Mouse (Mus musculus) embryonic stem cell, embryonic (primary cell): ENCODE results near the gene Mea1.

ENCODE experiments used
- CTCF ChIA-PET, 4 experiments: fragments of 300-600 bp in 2 of 4; fragments of 350-600 bp in 2 of 4; sonication (Branson Sonifier 250); formaldehyde crosslinking; loops; one replicate each; lab custom pipeline; 2022; ENCODE audit warnings: inconsistent platforms in 2 of 4; lab: Charles Lee
- POLR2A ChIA-PET, 4 experiments: fragments of 300-600 bp in 2 of 4; fragments of 350-600 bp in 2 of 4; sonication (Branson Sonifier 250); formaldehyde crosslinking; loops; one replicate each; lab custom pipeline; 2022; ENCODE audit warnings: antibody characterized with exemption in 4 of 4, inconsistent platforms in 1 of 4; lab: Charles Lee

The Mea1 gene

DNA sequence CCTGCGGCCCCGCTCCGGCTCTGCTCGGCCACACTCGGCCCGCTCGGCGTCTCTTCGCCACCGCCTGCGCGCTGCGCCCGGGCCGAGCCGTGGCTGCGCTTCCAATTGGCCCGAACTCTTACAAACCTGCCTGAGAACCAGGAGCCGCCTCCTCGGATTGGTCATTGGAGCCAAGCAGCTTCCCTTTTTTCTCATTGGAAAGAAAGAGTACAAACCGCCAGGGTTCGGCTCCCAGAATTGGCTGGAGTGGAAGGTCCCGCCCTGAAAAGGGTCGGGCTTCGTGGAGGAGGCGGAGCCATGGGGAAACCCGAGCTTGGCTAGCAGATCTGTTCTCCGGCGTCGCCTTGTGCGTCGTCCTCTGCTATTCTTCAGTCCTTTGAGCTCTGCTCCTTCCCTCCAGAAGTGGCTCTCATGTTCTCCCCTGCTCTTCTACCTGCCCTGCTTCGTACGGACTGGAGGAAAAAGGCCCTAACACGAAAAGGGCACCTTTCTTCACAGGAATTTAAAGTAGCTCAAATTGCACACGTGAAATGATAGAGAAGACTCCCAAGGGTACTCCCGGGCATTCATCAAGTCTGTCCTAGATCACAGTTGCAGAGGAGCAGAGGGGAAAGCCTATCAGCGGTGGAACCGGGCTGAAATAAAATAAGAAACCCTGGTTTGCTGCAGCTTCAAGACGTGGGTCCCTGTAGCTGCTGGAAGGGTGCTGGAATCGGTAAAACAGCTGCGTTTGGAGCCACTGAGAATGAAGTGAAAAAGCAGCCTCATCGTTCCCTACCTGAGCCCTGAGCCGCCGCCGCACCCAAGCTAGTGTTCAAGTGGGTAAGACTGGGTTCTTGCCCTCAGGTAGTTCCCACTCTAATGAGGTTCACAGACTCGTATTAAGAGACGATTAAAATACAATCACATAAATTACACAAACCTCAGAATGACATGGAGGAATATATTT lies 26.6 kb downstream of the Mea1 start, which contains the start of gene Ppp2r5d:
TSS of gene Ppp2r5d (minus strand) at position 225 of the 949 bp plus-strand sequence.
- CTCF ChIA-PET: interaction anchor here in 3 of 4 experiments (0.5 to 2.6 kb wide), 29 partner anchors 8 to 1148 kb away, joined by 3 to 40 read pairs (median 3); partner anchors contain the start of genes Cul9 (in 1 of the 3), Dnph1 (in 1 of the 3), Mea1 (in 1 of the 3) and Ptk7 (in 1 of the 3)
- POLR2A ChIA-PET: interaction anchor here (0.5 to 18.7 kb wide), 119 partner anchors 8 to 1198 kb away, joined by 3 to 197 read pairs (median 4); partner anchors contain the start of genes Klhdc3 (in 3 of the 4), 2310039H08Rik (in 2 of the 4), Cnpy3 (in 2 of the 4) and Gnmt (in 2 of the 4)

DNA sequence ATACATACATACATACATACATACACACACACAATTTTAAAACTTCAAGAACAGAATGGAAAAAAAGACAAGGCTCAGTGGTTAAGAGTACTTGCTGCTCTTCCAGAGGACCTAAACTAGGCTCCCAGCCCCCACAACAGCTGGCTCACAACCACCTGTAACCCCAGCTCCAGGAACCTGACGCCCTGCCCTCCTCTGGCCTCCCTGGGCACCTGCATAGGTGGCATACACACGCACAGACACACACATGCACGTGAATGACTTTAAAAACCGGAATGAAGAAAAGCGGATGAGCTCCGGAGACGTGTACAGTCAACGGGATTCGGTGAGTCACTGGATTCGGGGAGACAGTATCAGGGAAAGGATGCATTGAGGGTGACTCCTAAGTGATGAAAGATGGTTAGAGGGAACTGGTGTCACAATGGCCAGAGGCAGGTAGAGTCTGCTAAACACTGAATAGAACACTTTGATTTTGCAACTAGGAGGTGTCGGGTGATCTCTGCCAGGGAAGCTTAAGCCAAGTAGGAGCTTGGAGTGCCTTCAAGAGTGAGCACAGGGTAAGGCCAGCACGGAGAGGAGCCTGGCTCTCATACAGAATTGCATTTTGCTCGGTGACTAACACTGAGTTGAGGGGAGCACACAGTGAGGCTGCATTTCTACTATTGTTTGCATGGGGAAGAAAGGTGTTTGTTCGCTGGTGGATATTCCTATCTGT lies 27.9 kb downstream of the Mea1 start:
- ChIA-PET POLR2A (interaction anchor here in 3 of 4 experiments (0.5 to 18.7 kb wide), 16 partner anchors 8 to 141 kb away, joined by 3 to 197 read pairs (median 6); partner anchors contain the start of genes 2310039H08Rik (in 1 of the 3), Klhdc3 (in 1 of the 3), Mea1 (in 1 of the 3) and Ptk7 (in 1 of the 3)), CTCF (interaction anchor here in 2 of 4 experiments (0.6 to 2.6 kb wide), 3 partner anchors 9 to 1063 kb away, joined by 3 to 40 read pairs (median 10); no protein-coding TSS in a partner anchor)

DNA sequence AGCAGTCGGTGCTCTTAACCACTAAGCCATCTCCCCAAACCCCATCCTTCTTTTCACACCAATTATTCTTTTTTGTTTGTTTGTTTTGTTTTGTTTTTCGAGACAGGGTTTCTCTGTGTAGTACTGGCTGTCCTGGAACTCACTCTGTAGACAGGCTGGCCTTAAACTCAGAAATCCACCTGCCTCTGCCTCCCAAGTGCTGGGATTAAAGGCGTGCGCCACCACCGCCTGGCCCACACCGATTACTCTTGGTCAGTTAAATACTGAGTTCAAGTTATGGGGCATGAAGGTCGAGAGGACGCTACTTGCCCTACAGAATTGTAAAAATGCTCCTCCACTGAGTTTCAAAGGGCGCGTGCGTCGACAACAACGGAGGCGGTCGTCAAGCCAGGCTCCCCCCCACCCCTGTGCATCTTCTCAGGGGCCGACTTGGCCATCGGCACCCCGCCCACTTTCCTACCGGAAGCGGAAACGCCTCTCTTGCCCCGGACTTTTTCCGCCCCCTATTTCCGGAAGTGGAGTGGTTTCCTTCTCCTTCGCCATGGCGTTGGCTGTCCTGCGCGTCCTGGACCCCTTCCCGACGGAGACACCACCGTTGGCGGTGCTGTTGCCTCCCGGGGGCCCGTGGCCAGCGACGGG lies 32.5 kb downstream of the Mea1 start, which contains the start of gene Pex6:
TSS of gene Pex6 (plus strand) at position 505 of the 639 bp plus-strand sequence.
- CTCF ChIA-PET: interaction anchor here in 2 of 4 experiments (0.6 to 1.0 kb wide), 4 partner anchors 14 to 74 kb away, joined by 3 to 4 read pairs (median 3); no protein-coding TSS in a partner anchor
- POLR2A ChIA-PET: interaction anchor here in 3 of 4 experiments (0.7 to 1.3 kb wide), 3 partner anchors 42 to 179 kb away, joined by 3 to 5 read pairs (median 4); partner anchors contain the start of gene Tbcc (in 2 of the 3)

DNA sequence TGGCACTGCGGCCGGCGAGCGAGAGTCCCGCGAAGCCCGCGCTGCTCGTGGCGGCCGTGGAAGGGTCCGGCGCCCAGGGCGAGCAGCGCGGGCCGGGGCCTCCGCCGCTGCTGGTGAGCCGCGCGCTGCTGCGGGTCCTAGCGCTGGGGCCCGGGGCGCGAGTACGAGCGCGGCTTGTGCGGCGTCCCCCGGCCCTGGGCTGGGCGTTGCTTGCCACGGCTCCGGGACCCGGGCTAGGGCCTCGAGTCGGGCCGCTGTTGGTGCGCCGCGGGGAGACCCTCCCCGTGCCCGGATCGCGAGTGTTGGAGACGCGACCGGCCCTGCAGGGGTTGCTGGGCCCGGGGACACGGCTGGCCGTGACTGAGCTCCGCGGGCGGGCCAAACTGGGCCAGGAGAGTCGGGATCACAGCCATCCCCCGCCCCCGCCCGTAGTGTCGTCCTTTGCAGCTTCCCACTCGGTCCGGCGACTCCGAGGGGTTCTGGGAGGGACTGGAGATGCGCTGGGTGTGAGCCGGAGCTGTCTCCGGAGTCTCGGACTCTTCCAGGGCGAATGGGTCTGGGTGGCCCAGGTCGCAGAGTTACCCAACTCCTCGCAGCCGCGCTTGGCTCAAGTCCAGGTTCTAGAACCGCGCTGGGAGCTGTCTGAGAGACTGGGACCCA lies 33.1 kb downstream of the Mea1 start:
- ChIA-PET POLR2A (interaction anchor here (0.6 to 1.3 kb wide), 15 partner anchors 10 to 179 kb away, joined by 3 to 7 read pairs (median 3); partner anchors contain the start of genes Cnpy3 (in 1 of the 4), Mea1 (in 1 of the 4), Ptcra (in 1 of the 4) and Rrp36 (in 1 of the 4)), CTCF (interaction anchor here in 2 of 4 experiments (0.5 to 1.6 kb wide), 7 partner anchors 10 to 197 kb away, joined by 3 to 4 read pairs (median 3); partner anchors contain the start of gene Tbcc (in 1 of the 2))

DNA sequence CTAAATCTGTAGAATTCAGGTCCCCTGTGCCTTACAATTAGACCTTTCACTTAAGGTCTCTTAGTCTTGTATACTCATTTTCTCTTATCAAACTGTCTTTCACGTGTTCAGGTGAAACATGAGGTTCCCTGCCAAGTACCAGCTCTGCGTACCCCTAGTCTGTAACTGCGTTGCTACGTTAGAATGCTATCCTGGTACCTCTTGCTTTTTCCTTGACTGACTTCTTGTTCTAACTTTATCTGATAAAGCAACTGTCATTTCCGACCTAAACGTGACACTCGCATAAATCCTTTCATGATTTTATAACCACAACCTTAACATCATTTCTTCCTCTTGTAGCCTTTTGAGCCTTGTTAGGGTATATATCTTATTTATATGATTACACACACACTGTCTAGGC lies 33.8 kb downstream of the Mea1 start:
- ChIA-PET POLR2A (interaction anchor here (0.6 to 1.3 kb wide), 14 partner anchors 9 to 178 kb away, joined by 3 to 7 read pairs (median 4); partner anchors contain the start of genes Cnpy3 (in 1 of the 4), Mea1 (in 1 of the 4), Ptcra (in 1 of the 4) and Rrp36 (in 1 of the 4)), CTCF (interaction anchor here in 2 of 4 experiments (0.5 to 1.6 kb wide), 6 partner anchors 9 to 196 kb away, joined by 3 to 4 read pairs (median 3); partner anchors contain the start of gene Tbcc (in 1 of the 2))

DNA sequence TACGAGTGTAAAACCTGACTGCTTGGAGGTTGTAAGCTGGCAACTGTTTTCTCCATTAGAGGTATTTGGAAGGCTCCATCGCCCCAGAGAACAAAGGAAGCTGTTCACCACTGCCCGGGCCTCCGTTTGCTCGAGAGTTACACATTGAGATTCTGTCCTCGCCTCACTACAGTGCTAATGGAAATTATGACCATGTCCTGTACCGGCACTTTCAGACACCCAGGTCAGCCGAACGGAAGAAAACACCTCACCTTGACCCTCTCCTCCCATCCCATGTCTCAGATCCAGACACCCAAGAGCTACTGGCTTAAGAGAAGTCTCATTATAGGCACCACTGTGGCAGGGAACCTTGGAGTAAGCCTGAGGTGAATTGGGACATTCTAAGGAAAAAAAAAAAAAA lies 35.3 kb downstream of the Mea1 start:
- CTCF ChIA-PET: interaction anchor here (0.6 to 4.9 kb wide), 15 partner anchors 8 to 388 kb away, joined by 3 to 40 read pairs (median 5); partner anchors contain the start of gene Ppp2r5d (in 1 of the 4)
- POLR2A ChIA-PET: interaction anchor here in 3 of 4 experiments (0.7 to 4.1 kb wide), 14 partner anchors 9 to 113 kb away, joined by 3 to 24 read pairs (median 4); partner anchors contain the start of genes Ppp2r5d (in 2 of the 3), Cul7 (in 1 of the 3) and Klhdc3 (in 1 of the 3)

DNA sequence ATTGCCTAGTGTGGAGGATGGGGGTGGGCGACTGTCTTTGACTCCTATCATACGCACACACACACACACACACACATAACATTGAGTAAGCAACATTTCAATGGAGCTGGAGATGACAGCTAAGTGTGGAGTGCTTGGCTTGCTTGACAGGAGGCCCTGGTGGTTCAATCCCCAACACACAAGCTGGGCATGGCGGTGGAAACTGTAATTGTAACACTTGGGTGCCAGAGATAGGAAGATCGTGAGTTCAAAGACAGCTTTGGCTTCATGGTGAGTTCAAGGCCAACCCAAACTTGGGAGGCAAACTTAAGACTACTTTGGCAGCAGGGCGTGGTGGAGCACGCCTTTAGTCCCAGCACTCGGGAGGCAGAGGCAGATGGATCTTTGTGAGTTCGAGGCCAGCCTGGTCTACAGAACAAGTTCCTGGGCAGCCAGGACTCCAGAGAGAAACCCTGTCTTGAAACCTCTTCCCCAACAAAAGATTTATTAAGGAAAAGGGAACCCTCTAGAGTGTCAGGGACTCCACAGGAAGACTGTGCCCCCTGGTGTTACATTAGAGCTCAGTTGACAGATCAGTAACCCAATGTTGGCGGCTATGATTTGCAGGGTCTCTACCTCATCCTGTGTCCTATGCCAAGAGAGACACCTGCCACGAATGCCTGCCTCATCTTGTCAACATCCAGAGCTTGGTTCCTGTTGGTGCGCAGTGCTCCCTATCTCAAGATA lies 36.3 kb downstream of the Mea1 start:
- ChIA-PET POLR2A (interaction anchor here (0.5 to 4.1 kb wide), 26 partner anchors 9 to 279 kb away, joined by 3 to 24 read pairs (median 4); partner anchors contain the start of genes Ppp2r5d (in 3 of the 4), Cul7 (in 2 of the 4), Cnpy3 (in 1 of the 4) and Klhdc3 (in 1 of the 4)), CTCF (interaction anchor here (0.5 to 4.9 kb wide), 49 partner anchors 8 to 1118 kb away, joined by 3 to 40 read pairs (median 4); partner anchors contain the start of genes Ppp2r5d (in 2 of the 4), Ptk7 (in 1 of the 4), Rrp36 (in 1 of the 4) and Tbcc (in 1 of the 4))

DNA sequence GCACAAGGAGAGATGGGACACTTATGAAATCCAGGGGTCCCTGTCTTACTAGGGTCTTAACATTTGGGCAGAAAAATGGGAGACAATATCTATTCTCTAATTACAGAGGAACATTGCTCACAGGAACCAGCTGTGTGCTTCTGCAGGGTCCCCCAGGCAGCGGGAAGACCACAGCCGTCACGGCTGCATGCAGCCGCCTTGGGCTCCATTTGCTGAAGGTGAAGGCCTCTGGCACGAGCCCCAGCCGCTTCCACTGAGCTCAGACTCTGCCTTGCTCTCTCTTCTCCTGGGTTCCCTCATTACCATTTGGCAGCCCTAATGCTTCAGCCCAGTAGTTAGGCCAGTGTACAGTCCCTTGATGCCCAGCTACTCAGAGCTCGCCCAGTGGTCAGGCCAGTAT lies 42.5 kb downstream of the Mea1 start:
- ChIA-PET POLR2A (interaction anchor here in 2 of 4 experiments (0.5 to 2.6 kb wide), 10 partner anchors 9 to 170 kb away, joined by 3 to 11 read pairs (median 3); partner anchors contain the start of genes Ppp2r5d (in 2 of the 2), Klhdc3 (in 1 of the 2), Ptcra (in 1 of the 2) and Tbcc (in 1 of the 2)), CTCF (interaction anchor here in 3 of 4 experiments (0.6 to 2.3 kb wide), 3 partner anchors 16 to 555 kb away, joined by 3 to 9 read pairs (median 3); no protein-coding TSS in a partner anchor)

DNA sequence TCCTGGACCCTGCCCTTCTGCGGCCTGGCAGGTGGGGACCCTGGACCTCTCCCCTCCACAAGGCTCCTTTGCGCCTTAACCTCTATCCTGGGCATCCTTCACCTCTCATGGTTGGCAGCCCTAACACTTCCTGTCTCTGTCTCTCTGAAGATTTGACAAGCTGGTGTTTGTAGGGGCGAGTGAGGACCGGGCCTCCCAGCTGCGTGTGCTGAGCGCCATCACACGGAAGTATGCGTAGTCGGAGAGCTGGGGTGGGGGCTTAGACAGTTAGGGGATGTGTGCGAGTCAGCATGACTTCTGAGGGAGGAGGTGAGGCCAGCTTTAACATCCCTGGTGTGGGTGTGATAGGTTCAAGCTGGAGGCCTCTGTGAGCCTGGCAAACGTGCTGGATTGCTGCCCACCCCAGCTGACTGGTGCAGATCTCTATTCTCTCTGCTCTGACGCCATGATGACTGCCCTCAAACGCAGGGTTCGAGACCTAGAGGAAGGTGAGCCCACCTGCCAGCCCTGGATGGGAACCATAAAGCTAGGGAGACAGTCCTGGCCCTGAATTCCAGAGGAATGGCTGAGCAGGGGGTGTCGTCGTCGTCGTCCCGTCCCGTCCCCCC lies 46.0 kb downstream of the Mea1 start:
- ChIA-PET POLR2A (interaction anchor here (0.5 to 3.2 kb wide), 53 partner anchors 8 to 901 kb away, joined by 3 to 24 read pairs (median 4); partner anchors contain the start of genes Cnpy3 (in 2 of the 4), Ppp2r5d (in 2 of the 4), Rrp36 (in 2 of the 4) and Tbcc (in 2 of the 4)), CTCF (interaction anchor here (0.6 to 2.5 kb wide), 63 partner anchors 9 to 866 kb away, joined by 3 to 35 read pairs (median 4); partner anchors contain the start of genes Ppp2r5d (in 2 of the 4), 2310039H08Rik (in 1 of the 4), Cnpy3 (in 1 of the 4) and Klc4 (in 1 of the 4))

DNA sequence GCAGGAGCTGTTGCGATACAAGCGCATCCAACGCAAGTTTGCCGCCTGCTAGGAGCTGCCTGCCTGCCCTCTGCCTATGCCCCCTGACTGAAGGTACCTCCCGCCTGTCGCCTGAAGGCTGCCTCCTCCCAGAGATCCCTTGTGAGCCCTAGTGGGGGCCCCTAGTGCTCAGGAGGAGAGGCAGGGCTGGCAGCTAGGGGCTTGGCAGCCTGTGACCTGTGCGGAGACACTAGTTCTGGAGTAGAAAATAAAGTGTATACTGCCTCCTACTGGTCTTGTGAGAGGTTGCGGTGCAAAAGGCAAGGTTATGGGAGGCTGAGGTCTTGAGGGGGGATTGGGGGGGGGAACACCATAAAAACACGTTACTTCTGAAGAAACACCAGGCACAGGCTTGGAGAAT lies 46.7 kb downstream of the Mea1 start:
- ChIA-PET CTCF (interaction anchor here (0.5 to 2.5 kb wide), 65 partner anchors 8 to 865 kb away, joined by 3 to 35 read pairs (median 4); partner anchors contain the start of genes Ppp2r5d (in 2 of the 4), 2310039H08Rik (in 1 of the 4), Cnpy3 (in 1 of the 4) and Ptk7 (in 1 of the 4)), POLR2A (interaction anchor here (0.6 to 3.2 kb wide), 46 partner anchors 8 to 296 kb away, joined by 3 to 24 read pairs (median 4); partner anchors contain the start of genes Cnpy3 (in 2 of the 4), Ppp2r5d (in 2 of the 4), Tbcc (in 2 of the 4) and 2310039H08Rik (in 1 of the 4))

DNA sequence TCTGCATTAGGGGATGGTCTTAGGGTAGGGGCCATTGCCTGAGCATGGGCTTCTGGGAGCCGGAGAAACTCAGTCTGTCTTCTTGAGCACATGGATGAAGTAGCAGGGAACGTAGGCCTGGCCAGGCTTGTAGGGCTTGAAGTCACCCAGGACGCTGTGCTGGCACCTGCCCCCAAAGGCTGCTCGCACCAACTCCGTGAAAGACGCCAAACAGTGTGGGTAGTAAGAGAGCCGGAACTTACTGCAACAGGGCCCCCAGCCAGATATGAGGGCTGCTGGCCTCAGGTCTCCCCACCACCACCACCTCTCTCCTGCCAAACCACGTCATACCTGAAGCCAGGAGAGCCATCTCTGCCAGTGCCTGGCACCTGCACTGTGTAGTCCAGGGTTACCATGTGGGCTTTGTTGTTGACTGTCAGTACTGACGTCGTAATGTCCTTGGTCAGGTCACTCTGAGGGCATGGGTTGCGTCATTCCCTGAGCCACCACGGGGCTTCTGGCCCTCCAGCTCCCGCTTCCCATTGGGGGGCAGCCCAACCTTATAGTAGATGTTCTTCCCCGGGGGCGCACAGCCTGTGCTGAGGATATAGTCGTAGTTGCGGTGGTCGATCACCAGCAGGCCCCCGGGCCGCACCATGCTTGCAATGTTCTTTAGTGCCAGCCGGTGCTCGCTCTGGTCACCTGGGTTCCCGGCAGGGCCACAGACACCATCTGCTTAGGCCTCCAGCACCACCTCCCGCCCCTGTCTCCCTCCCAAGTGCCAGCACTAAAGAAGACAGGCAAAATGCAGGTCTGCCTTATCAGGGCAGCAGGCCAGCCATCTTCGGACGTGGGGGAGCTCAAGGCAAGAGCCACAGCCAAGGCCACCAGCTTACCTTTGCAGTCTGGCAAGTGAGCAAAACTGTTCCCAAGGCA lies 47.4 kb downstream of the Mea1 start:
- ChIA-PET POLR2A (interaction anchor here (0.6 to 2.7 kb wide), 31 partner anchors 7 to 297 kb away, joined by 3 to 24 read pairs (median 3); partner anchors contain the start of genes Tbcc (in 3 of the 4), 2310039H08Rik (in 2 of the 4), Ppp2r5d (in 2 of the 4) and Cnpy3 (in 1 of the 4)), CTCF (interaction anchor here (0.5 to 2.5 kb wide), 38 partner anchors 8 to 483 kb away, joined by 3 to 35 read pairs (median 4); partner anchors contain the start of genes 2310039H08Rik (in 1 of the 4), Ppp2r5d (in 1 of the 4), Ptk7 (in 1 of the 4) and Tbcc (in 1 of the 4))

DNA sequence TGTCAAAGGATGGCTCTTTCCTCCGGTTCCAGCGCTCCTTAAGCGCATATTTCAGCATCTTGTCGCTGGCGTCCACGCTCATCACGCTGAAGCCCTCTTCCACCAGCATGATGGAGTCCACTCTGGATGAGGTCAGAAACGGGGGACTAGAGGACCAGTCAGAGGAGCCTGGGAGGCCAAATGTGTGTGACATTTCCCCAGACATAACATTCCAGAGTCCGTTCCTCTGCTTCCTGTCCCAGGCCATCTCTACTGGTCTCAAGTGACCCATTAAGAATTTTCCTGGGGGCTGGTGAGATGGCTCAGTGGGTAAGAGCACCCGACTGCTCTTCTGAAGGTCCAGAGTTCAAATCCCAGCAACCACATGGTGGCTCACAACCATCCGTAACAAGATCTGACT lies 48.7 kb downstream of the Mea1 start:
- POLR2A ChIA-PET: interaction anchor here in 3 of 4 experiments (0.6 to 2.0 kb wide), 9 partner anchors 10 to 179 kb away, joined by 3 to 10 read pairs (median 4); partner anchors contain the start of genes 2310039H08Rik (in 1 of the 3) and Ppp2r5d (in 1 of the 3)

More for the DNA sequence above, 48.7 kb downstream of the Mea1 start:
- CTCF ChIA-PET: interaction anchor here in 3 of 4 experiments (0.6 to 1.9 kb wide), 11 partner anchors 9 to 298 kb away, joined by 3 to 9 read pairs (median 4); partner anchors contain the start of genes Bicral (in 1 of the 3), Crip3 (in 1 of the 3) and Tbcc (in 1 of the 3)
